Mouse (Mus musculus) hindbrain, postnatal 0 days (tissue): Measurements from ENCODE around the gene Sh3pxd2a. TPM values are rescaled to one million over a fixed set of nuclear protein-coding genes. Genes with fewer than 3 reads are reported as not detected.

Experiments used
- ATAC-seq: fragments of 200-750 bp; cut with Nextera tagmentation; 2 replicates; pipeline ENCODE4 v1.8.0; 2017; ENCODE audit warnings: mild to moderate bottlenecking, moderate TSS enrichment, moderate library complexity
- DNase-seq: peaks from one replicate; pipeline ENCODE4 v3.0.0-alpha.2; 2015; ENCODE audit warnings: low spot score
- H3K27ac ChIP-seq: fragments of 300-500 bp; sonication (generic); 2 replicates; pipeline ENCODE4 v1.5.1; 2014; ENCODE audit warnings: mild to moderate bottlenecking
- H3K27me3 ChIP-seq: fragments of 300-500 bp; sonication (generic); 2 replicates; pipeline ENCODE4 v1.6.1; 2014; ENCODE audit warnings: low read length, mixed read lengths; ENCODE audit not compliant: insufficient read depth
- H3K36me3 ChIP-seq: fragments of 300-500 bp; sonication (generic); 2 replicates; pipeline ENCODE4 v1.6.1; 2014; ENCODE audit warnings: low read length, mixed read lengths; ENCODE audit not compliant: insufficient read depth
- H3K4me1 ChIP-seq: fragments of 300-500 bp; sonication (generic); 2 replicates; pipeline ENCODE4 v1.6.1; 2014; ENCODE audit warnings: antibody characterized with exemption, low read length, mixed read lengths; ENCODE audit not compliant: insufficient read depth
- H3K4me2 ChIP-seq: fragments of 300-500 bp; sonication (generic); 2 replicates; pipeline ENCODE4 v1.6.1; 2014; ENCODE audit warnings: low read depth, mild to moderate bottlenecking, low read length, moderate library complexity, mixed read lengths
- H3K4me3 ChIP-seq: fragments of 300-500 bp; sonication (generic); 2 replicates; pipeline ENCODE4 v1.5.1; 2014; ENCODE audit warnings: low read length
- H3K9ac ChIP-seq: fragments of 300-500 bp; sonication (generic); replicated peaks from 2 replicates; pipeline ENCODE4 v1.6.1; 2014; ENCODE audit warnings: mild to moderate bottlenecking, low read length, moderate library complexity, mixed read lengths
- H3K9me3 ChIP-seq: fragments of 300-500 bp; sonication (generic); 2 replicates; pipeline ENCODE4 v1.6.1; 2016; ENCODE audit warnings: low read length, mixed read lengths
- CTCF ChIP-seq: IDR thresholded peaks from 2 replicates; pipeline ENCODE4 v1.5.1; 2016; ENCODE audit warnings: antibody characterized with exemption, control low read depth, low read depth
- WGBS: fragments of 180-500 bp; shearing (Covaris S2); extraction: QIAGEN DNeasy Blood & Tissue Kit; methylation state at CpG from one replicate; pipeline ENCODE4 v1.1.7; 2014; 5-methylcytosine and 5-hydroxymethylcytosine counted together
- polyA plus RNA-seq: library from polyadenylated mRNA; unstranded; fragments of >200 nt; fragmentation: Nextera tagmentation; extraction: Ambion mirVana; gene quantifications from 2 replicates; pipeline ENCODE4 v1.2.1, GENCODE M21; 2015
- total RNA-seq: library from RNA; depleted of rRNA; stranded (reverse); fragments of >200 nt; gene quantifications from 2 replicates; pipeline ENCODE4 v1.2.3, GENCODE M21; 2014

Gene Sh3pxd2a
- total and polyA plus RNA-seq, 2 experiments from 2014 or later: 1.8 to 25.5 TPM

DNA sequence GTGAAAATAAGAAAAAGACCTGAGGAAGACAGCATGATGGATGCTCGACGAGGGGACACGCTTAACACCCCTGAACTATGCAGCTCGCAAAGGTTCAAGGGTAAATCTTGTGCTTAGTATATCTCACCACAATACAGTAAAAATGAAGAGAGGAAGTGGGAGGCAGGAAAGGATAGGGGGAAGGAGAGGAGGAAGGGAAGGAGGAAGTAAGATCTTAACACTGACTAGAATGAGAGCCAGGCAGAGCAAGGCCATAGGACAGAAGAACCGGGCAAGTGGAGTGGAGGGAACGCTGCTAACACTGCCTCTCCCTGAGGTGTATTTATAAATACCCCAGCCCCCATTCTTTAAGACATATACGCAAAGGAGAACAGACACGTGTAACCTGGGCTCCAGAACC is 58.7 kb downstream of the Sh3pxd2a start:
- DNase-seq (no peak), ATAC-seq (no peak)
- no peak overlapping the region for H3K4me2 ChIP-seq
- H3K4me3 ChIP-seq: no peak overlapping the region
- H3K9me3 ChIP-seq: no peaks in the 10 kb centered on the region
- H3K36me3 ChIP-seq: no peaks in the 10 kb centered on the region
- H3K27me3 ChIP-seq: no peaks in the 10 kb centered on the region
- H3K9ac ChIP-seq: no peak overlapping the region
- WGBS: 93% methylated on average over 8 of the region's 8 CpGs
- H3K27ac ChIP-seq: no peak overlapping the region
- TF ChIP-seq CTCF: no peak
- no peaks in the 10 kb centered on the region for H3K4me1 ChIP-seq

- 73% methylated on average over 3 of the region's 3 CpGs for WGBS
- no peaks in the 10 kb centered on the region for H3K9me3 ChIP-seq
Measured at GRCm38 (mm10) chr19:47403391-47404379, 60.5 kb downstream of the Sh3pxd2a start.

DNA sequence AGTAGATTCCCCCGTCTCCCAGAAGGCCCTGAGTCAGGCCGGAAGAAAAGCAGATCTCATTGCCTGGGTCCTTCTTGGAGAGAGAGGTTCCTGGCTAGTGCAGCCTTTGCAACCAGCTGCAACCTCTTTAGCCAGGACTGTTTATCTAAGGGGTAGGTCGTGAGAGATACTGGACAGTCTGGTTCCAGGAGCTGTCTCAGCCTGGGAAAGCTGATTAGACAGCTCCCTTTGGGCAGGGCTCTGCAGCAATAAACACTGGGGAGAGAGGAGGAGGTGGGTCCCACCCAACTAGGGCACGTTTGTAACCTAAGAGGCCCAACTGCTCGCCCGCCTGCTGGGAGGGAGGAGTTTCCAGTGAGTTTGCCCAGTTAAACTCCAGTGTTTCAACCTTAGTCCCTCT is 61.2 kb downstream of the Sh3pxd2a start:
- H3K9me3 ChIP-seq: no peaks in the 10 kb centered on the region
- no peaks in the 10 kb centered on the region for H3K27me3 ChIP-seq
- H3K4me3 ChIP-seq: no peak overlapping the region
- no peak for ATAC-seq
- TF ChIP-seq CTCF: no peak
- no peaks in the 10 kb centered on the region for H3K36me3 ChIP-seq
- no peak overlapping the region for H3K9ac ChIP-seq
- 58% methylated on average over 6 of the region's 6 CpGs for WGBS
- peaks cover 6% of the 10 kb centered on the region; the same call in 1 of the 2 replicates for H3K4me1 ChIP-seq
- no peak overlapping the region for H3K4me2 ChIP-seq
- DNase-seq: no peak
- no peak overlapping the region for H3K27ac ChIP-seq

More at GRCm38 (mm10) chr19:47403391-47404379, 60.5 kb downstream of the Sh3pxd2a start:
- H3K4me1 ChIP-seq: no peaks in the 10 kb centered on the region
- no peaks in the 10 kb centered on the region for H3K36me3 ChIP-seq
- no peak overlapping the region for H3K27ac ChIP-seq
- no peak overlapping the region for H3K4me2 ChIP-seq
- no peak overlapping the region for H3K4me3 ChIP-seq
- no peak for ATAC-seq
- H3K9ac ChIP-seq: no peak overlapping the region
- TF ChIP-seq CTCF: no peak
- H3K27me3 ChIP-seq: no peaks in the 10 kb centered on the region
- no peak for DNase-seq

- Histone ChIP-seq H3K27ac (no peak overlapping the region), H3K27me3 (no peaks in the 10 kb centered on the region), H3K9me3 (no peaks in the 10 kb centered on the region), H3K9ac (no peak overlapping the region), H3K4me2 (no peak overlapping the region), H3K4me1 (peaks cover 9% of the 10 kb centered on the region; the same call in 1 of the 2 replicates), H3K36me3 (no peaks in the 10 kb centered on the region), H3K4me3 (no peak overlapping the region)
- no peak for TF ChIP-seq CTCF
- ATAC-seq (no peak), DNase-seq (no peak)
- 83% methylated on average over 4 of the region's 4 CpGs for WGBS
Measured at GRCm38 (mm10) chr19:47402544-47402943, 61.7 kb downstream of the Sh3pxd2a start.

DNA sequence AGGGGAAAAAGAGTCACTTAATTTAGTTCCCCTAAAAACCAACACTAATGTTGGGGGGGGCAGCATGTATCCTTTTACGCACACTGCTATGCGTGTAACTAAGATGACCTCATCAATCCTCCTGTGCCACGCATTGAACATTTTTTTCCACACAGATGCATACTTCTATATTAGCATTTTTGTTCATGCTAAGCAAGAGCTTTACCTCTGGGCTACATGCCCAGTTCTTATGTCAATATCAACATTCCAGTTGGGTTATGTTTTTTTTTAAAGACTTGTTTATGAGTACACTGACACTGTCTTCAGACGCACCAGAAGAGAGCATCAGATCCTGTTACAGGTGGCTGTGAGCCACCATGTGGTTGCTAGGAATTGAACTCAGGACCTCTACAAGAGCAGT is 64.5 kb downstream of the Sh3pxd2a start:
- H3K27me3 ChIP-seq: no peaks in the 10 kb centered on the region
- H3K27ac ChIP-seq: no peak overlapping the region
- no peak overlapping the region for H3K9ac ChIP-seq
- 84% methylated on average over 4 of the region's 4 CpGs for WGBS
- TF ChIP-seq CTCF: no peak
- H3K4me3 ChIP-seq: no peak overlapping the region
- H3K36me3 ChIP-seq: no peaks in the 10 kb centered on the region
- DNase-seq (no peak), ATAC-seq (no peak)
- no peak overlapping the region for H3K4me2 ChIP-seq
- peaks cover 9% of the 10 kb centered on the region; the same call in 1 of the 2 replicates for H3K4me1 ChIP-seq
- no peaks in the 10 kb centered on the region for H3K9me3 ChIP-seq

DNA sequence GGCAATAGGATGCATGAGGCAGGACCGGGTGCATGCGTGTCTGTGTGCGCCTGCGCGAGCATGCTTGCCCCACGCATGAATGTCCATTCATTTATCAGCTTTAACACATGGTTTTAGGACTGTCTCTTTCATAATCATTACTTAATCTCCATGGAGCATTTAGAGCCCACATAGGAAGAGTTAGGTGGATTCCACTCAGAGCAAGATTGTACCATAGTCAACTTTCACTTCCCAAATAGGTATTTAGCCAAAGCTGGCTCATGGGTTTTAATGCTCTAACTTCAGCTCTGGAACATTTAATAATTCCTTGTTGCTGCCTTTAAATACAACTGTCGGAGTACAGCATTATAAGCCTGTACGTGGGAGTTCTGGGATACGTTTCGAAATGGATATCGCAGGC is 65.2 kb downstream of the Sh3pxd2a start:
- H3K9ac ChIP-seq: no peak overlapping the region
- no peaks in the 10 kb centered on the region for H3K27me3 ChIP-seq
- H3K27ac ChIP-seq: no peak overlapping the region
- DNase-seq (no peak), ATAC-seq (peak; percentile 41; the same call in 1 of the 2 replicates)
- no peaks in the 10 kb centered on the region for H3K36me3 ChIP-seq
- H3K4me1 ChIP-seq: peaks cover 9% of the 10 kb centered on the region; the same call in 1 of the 2 replicates
- no peaks in the 10 kb centered on the region for H3K9me3 ChIP-seq
- no peak overlapping the region for H3K4me3 ChIP-seq
- no peak overlapping the region for H3K4me2 ChIP-seq
- WGBS: 88% methylated on average over 11 of the region's 11 CpGs
- TF ChIP-seq CTCF: no peak
